Mouse (Mus musculus): ENCODE measurements around the gene Dcst2.

DNA sequence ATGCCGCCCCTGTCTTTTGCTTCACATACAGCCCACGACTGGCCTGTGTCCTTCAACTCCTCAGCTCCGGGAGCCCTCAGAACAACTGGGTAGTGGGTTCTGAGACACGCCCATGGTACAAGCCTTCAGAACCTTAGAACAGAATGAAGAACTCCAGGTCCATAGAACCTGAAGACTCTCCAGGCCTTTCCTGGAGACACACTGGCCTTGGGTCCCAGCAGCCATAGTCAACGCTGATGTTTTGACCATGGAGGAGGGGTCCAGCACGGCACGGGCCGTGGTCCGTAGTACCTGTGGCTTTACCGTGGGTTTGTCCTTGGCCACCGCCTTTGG is 3.3 kb downstream of the Dcst2 start, which contains the start of gene Dcst1:
- TF ChIP-seq GATA1 (IDR thresholded peaks at IDR 0.05; ENCODE audit: borderline replicate concordance, low read length) (no peak), FLI1 (IDR thresholded peaks at IDR 0.05; ENCODE audit: low read length) (no peak)

Data from megakaryocyte, embryonic 14.5 days (primary cell).